In genomic region chr8:126683555-126683947, GRCm38 (mm10) we compare ENCODE assay signal across 15 mouse cellular contexts.
DNase-seq lines count a peak whose midpoint lies in the region; ATAC-seq and TF ChIP-seq lines count a peak whose summit lies in the region.
"Had no signal": no experiment of that assay in that cellular context is flagged by ENCODE, and none has a peak within 500 bp of the region (broad histone marks: within the 10 kb centered on the region; RNA-seq: fewer than 3 reads in every experiment).

No protein-coding gene starts in this region.

- H3K27me3 ChIP-seq in forebrain, postnatal 0 days (ENCODE audit: insufficient read depth, low read length): no peaks in the 10 kb centered on the region
- no peaks in the 10 kb centered on the region for H3K27me3 ChIP-seq in forebrain, embryonic 10.5 days (ENCODE audit: poor library complexity, severe bottlenecking)
- peaks cover 1% of the 10 kb centered on the region; the same call in 1 of the 2 replicates for H3K27me3 ChIP-seq in G1E (ENCODE audit: insufficient read depth, low read length)
- H3K27me3 ChIP-seq in limb, embryonic 10.5 days (ENCODE audit: low read depth, poor library complexity, severe bottlenecking): no peaks in the 10 kb centered on the region
- H3K27me3 ChIP-seq: hindbrain, embryonic 15.5 days; lung, embryonic 15.5 days; midbrain, embryonic 12.5 days had no signal

- WGBS in forebrain, postnatal 0 days: 79% methylated on average over 2 of the region's 2 CpGs
- 93% methylated on average over 2 of the region's 2 CpGs for WGBS in forebrain, embryonic 10.5 days
- WGBS in limb, embryonic 10.5 days: 89% methylated on average over 2 of the region's 2 CpGs

- H3K36me3 ChIP-seq in forebrain, postnatal 0 days (ENCODE audit: insufficient read depth): no peaks in the 10 kb centered on the region
- no peaks in the 10 kb centered on the region for H3K36me3 ChIP-seq in forebrain, embryonic 10.5 days (replicated peaks)
- no peaks in the 10 kb centered on the region for H3K36me3 ChIP-seq in G1E (replicated peaks)
- no peaks in the 10 kb centered on the region for H3K36me3 ChIP-seq in limb, embryonic 10.5 days
- H3K36me3 ChIP-seq: hindbrain, embryonic 15.5 days; lung, embryonic 15.5 days; midbrain, embryonic 12.5 days had no signal

- no peak for TF ChIP-seq POLR2A in embryonic fibroblast, embryonic 13.5 days (IDR thresholded peaks at IDR 0.05; ENCODE audit: low read depth, low read length)

- no peak overlapping the region for H3K9ac ChIP-seq in forebrain, postnatal 0 days
- H3K9ac ChIP-seq: hindbrain, embryonic 15.5 days; liver, embryonic 14.5 days; lung, embryonic 15.5 days; midbrain, embryonic 12.5 days had no signal

- H3K9me3 ChIP-seq in forebrain, postnatal 0 days (ENCODE audit: low read length): no peaks in the 10 kb centered on the region
- H3K9me3 ChIP-seq in forebrain, embryonic 10.5 days: peaks cover 4% of the 10 kb centered on the region; the same call in 1 of the 2 replicates
- H3K9me3 ChIP-seq in G1E (replicated peaks): peaks cover 9% of the 10 kb centered on the region
- no peaks in the 10 kb centered on the region for H3K9me3 ChIP-seq in limb, embryonic 10.5 days (replicated peaks)
- H3K9me3 ChIP-seq: hindbrain, embryonic 15.5 days; lung, embryonic 15.5 days; midbrain, embryonic 12.5 days had no signal

- TF ChIP-seq CTCF in forebrain, postnatal 0 days (IDR thresholded peaks at IDR 0.05; ENCODE audit: low read depth): no peak
- TF ChIP-seq CTCF in G1E (IDR thresholded peaks at IDR 0.05; ENCODE audit: low read depth, low read length): no peak
- no peak for TF ChIP-seq CTCF in embryonic fibroblast, embryonic 13.5 days (IDR thresholded peaks at IDR 0.05; ENCODE audit: borderline replicate concordance, insufficient read depth, low read length)

- H3K27ac ChIP-seq in forebrain, postnatal 0 days (ENCODE audit: low read depth, low read length): 0 out of 2 replicates have a peak overlapping the region, but pooled peaks have one; percentile 21
- H3K27ac ChIP-seq in forebrain, embryonic 10.5 days: no peak overlapping the region
- H3K27ac ChIP-seq in embryonic fibroblast, embryonic 13.5 days (ENCODE audit: insufficient read depth, low read length): peak overlapping the region; percentile 58
- H3K27ac ChIP-seq in limb, embryonic 10.5 days: no peak overlapping the region
- H3K27ac ChIP-seq: liver, embryonic 14.5 days; lung, embryonic 15.5 days; midbrain, embryonic 12.5 days had no signal

- H3K4me1 ChIP-seq in forebrain, postnatal 0 days (ENCODE audit: insufficient read depth): no peaks in the 10 kb centered on the region
- H3K4me1 ChIP-seq in forebrain, embryonic 10.5 days: peaks cover 16% of the 10 kb centered on the region
- peaks cover 59% of the 10 kb centered on the region for H3K4me1 ChIP-seq in G1E (ENCODE audit: insufficient read depth, low read depth, low read length)
- H3K4me1 ChIP-seq in embryonic fibroblast, embryonic 13.5 days (ENCODE audit: control insufficient read depth, insufficient read depth, low read length): peaks cover 18% of the 10 kb centered on the region
- H3K4me1 ChIP-seq in limb, embryonic 10.5 days: peaks cover 4% of the 10 kb centered on the region; the same call in 1 of the 2 replicates

- ATAC-seq in forebrain, postnatal 0 days: peak; percentile 8; the same call in 1 of the 2 replicates
- ATAC-seq in G1E (ENCODE audit: extremely low read depth, insufficient number of reproducible peaks, low FRiP score, poor library complexity, severe bottlenecking): peak; percentile 72
- ATAC-seq in megakaryocyte progenitor cell, adult 5-6 weeks (replicated peaks; ENCODE audit: poor library complexity): peak; percentile 65

- H3K4me3 ChIP-seq in forebrain, postnatal 0 days (ENCODE audit: low read depth, low read length): no peak overlapping the region
- no peak overlapping the region for H3K4me3 ChIP-seq in forebrain, embryonic 10.5 days
- no peak overlapping the region for H3K4me3 ChIP-seq in G1E (ENCODE audit: low read depth, low read length)
- no peak overlapping the region for H3K4me3 ChIP-seq in embryonic fibroblast, embryonic 13.5 days (ENCODE audit: insufficient read depth, low read length)
- no peak overlapping the region for H3K4me3 ChIP-seq in limb, embryonic 10.5 days
- H3K4me3 ChIP-seq: hindbrain, embryonic 15.5 days; lung, embryonic 15.5 days; midbrain, embryonic 12.5 days had no signal

- H3K4me2 ChIP-seq in forebrain, postnatal 0 days (ENCODE audit: low read depth): no peak overlapping the region
- H3K4me2 ChIP-seq: hindbrain, embryonic 15.5 days; lung, embryonic 15.5 days; midbrain, embryonic 12.5 days had no signal

- no peak for DNase-seq in forebrain, postnatal 0 days
- DNase-seq in forebrain, embryonic 10.5 days (ENCODE audit: extremely low spot score, low spot score): no peak
- DNase-seq in G1E (ENCODE audit: low spot score): peak; percentile 47
- DNase-seq in limb, embryonic 10.5 days (ENCODE audit: low spot score): no peak
- no peak for DNase-seq in urinary bladder, postnatal 36 days (ENCODE audit: low spot score in 2 of 2)
- DNase-seq in spleen, adult 12 weeks (ENCODE audit: low spot score): no peak
- DNase-seq: cerebellum, adult 9-11 months; kidney, adult 2 months; kidney, postnatal 14 days had no signal

Comparison
In these comparisons a context has a peak if more than half of its experiments do, and no peak if none do; other contexts are left out.
1. H3K27ac ChIP-seq: peak in forebrain, postnatal 0 days (single experiment) and embryonic fibroblast, embryonic 13.5 days (single experiment); none in forebrain, embryonic 10.5 days (single experiment) and limb, embryonic 10.5 days (single experiment).
2. ATAC-seq: peak in every context shown above with its lines; median percentile 72 in G1E; 65 in megakaryocyte progenitor cell, adult 5-6 weeks; 8 in forebrain, postnatal 0 days.